Mouse (Mus musculus): ENCODE measurements around the gene Ankfn1.

Gene Ankfn1

GRCm38 (mm10) chr11:89569391-89570145 is 207.9 kb downstream of the Ankfn1 start:
- no peak for DNase-seq

GRCm38 (mm10) chr11:89568246-89568645 is 209.2 kb downstream of the Ankfn1 start:
- no peak for DNase-seq

- DNase-seq, result no peak
These were observed 226.0 kb downstream of the Ankfn1 start for GRCm38 (mm10) chr11:89551441-89551840.

- DNase-seq, result no peak
These were observed 226.5 kb downstream of the Ankfn1 start for GRCm38 (mm10) chr11:89550921-89551320.

- no peak for DNase-seq
These were observed 228.7 kb downstream of the Ankfn1 start for GRCm38 (mm10) chr11:89548786-89549185.

- DNase-seq, result no peak
These were observed 231.3 kb downstream of the Ankfn1 start for GRCm38 (mm10) chr11:89546164-89546563.

- no peak for DNase-seq
These were observed 232.3 kb downstream of the Ankfn1 start for GRCm38 (mm10) chr11:89544856-89545817.

GRCm38 (mm10) chr11:89538376-89538775 is 239.1 kb downstream of the Ankfn1 start:
- no peak for DNase-seq

- DNase-seq, result peak; percentile 12
These were observed 249.5 kb downstream of the Ankfn1 start for GRCm38 (mm10) chr11:89527800-89528430.

- DNase-seq, result no peak
These were observed 262.0 kb downstream of the Ankfn1 start for GRCm38 (mm10) chr11:89515501-89515901.

GRCm38 (mm10) chr11:89508675-89509324 is 268.7 kb downstream of the Ankfn1 start:
- no peak for DNase-seq

GRCm38 (mm10) chr11:89506595-89507245 is 270.7 kb downstream of the Ankfn1 start:
- DNase-seq, result no peak

- no peak for DNase-seq
These were observed 272.4 kb downstream of the Ankfn1 start for GRCm38 (mm10) chr11:89505046-89505445.

GRCm38 (mm10) chr11:89501796-89502195 is 275.7 kb downstream of the Ankfn1 start:
- no peak for DNase-seq

GRCm38 (mm10) chr11:89500961-89501360 is 276.5 kb downstream of the Ankfn1 start:
- no peak for DNase-seq

GRCm38 (mm10) chr11:89481084-89481483 is 296.4 kb downstream of the Ankfn1 start:
- DNase-seq, result no peak

GRCm38 (mm10) chr11:89476927-89477326 is 300.5 kb downstream of the Ankfn1 start:
- DNase-seq, result no peak

- no peak for DNase-seq
These were observed 301.4 kb downstream of the Ankfn1 start for GRCm38 (mm10) chr11:89476047-89476446.

- no peak for DNase-seq
These were observed 304.6 kb downstream of the Ankfn1 start for GRCm38 (mm10) chr11:89472871-89473270.

- DNase-seq, result no peak
These were observed 312.1 kb downstream of the Ankfn1 start for GRCm38 (mm10) chr11:89465381-89465780.

- no peak for DNase-seq
These were observed 315.2 kb downstream of the Ankfn1 start for GRCm38 (mm10) chr11:89462216-89462615.

- DNase-seq, result no peak
These were observed 318.0 kb downstream of the Ankfn1 start for GRCm38 (mm10) chr11:89459437-89459836.
